Mouse (Mus musculus) embryonic fibroblast, embryonic 13.5 days (primary cell): ENCODE data around the gene Tuba3a.

Experiments used
- CTCF ChIP-seq: IDR thresholded peaks from 2 replicates; pipeline ENCODE4 v1.5.1; 2011; ENCODE audit warnings: mild to moderate bottlenecking, control low read depth, low read length, moderate library complexity, borderline replicate concordance; ENCODE audit not compliant: insufficient read depth
- POLR2A ChIP-seq: IDR thresholded peaks from 2 replicates; pipeline ENCODE4 v1.6.1; 2011; ENCODE audit warnings: low read depth, mild to moderate bottlenecking, control low read depth, low read length, moderate library complexity

DNA sequence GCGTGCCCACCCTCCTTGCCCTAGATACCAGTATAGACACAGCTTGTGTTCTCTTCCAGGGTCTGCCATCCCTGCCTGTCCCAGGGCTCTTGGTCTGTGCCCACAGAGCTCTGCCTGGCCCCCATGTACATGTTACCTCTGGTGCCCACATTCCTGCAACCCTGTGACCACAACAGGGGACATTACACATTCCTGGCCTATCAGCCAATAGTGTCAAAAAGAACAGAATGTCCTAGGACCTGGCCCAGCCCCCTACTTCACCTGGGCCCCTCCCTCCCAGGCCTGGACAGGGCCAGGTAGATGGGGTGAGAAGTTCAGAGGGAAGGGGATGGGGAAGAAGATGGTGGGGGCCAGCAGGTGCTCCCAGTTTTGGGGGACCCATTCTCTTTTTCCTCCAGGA, 34.5 kb upstream of the Tuba3a start, which contains the start of gene Scnn1a:
- no peak for TF ChIP-seq CTCF
- no peak for TF ChIP-seq POLR2A
